Mouse (Mus musculus): ENCODE data around the gene Sdhb.

Sdhb gene

GRCm38 (mm10) chr4:140977886-140978692, 17.1 kb downstream of the Sdhb start:
- no peak for DNase-seq (ENCODE audit: low spot score)

DNA sequence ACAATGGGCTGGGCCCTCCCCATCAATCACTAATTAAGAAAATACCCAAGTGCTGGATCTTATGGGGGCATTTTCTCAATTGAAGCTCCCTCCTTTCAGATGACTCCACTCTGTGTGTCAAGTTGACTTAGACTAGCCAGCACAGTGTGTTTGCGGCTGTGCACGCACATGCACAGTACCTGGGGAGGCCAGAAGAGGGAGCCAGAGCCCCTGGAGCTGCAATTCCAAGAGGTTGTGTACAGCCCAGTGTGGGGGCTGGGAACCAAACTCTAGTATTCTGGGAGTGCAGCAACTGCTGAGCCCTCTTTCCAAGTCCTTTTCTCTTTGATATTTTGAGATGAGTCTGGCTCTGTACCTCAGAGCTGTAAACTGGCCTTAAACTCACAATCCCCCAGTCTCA, 20.6 kb downstream of the Sdhb start:
- DNase-seq (ENCODE audit: low spot score), result no peak

- no peak for DNase-seq (ENCODE audit: low spot score)
Observed at GRCm38 (mm10) chr4:140982808-140983207, 21.8 kb downstream of the Sdhb start.

- no peak for DNase-seq (ENCODE audit: low spot score)
Observed at GRCm38 (mm10) chr4:140983442-140983841, 22.4 kb downstream of the Sdhb start.

- no peak for DNase-seq (ENCODE audit: low spot score)
Observed at GRCm38 (mm10) chr4:140984544-140984943, 23.5 kb downstream of the Sdhb start.

- no peak for DNase-seq (ENCODE audit: low spot score)
Observed at GRCm38 (mm10) chr4:140986024-140986710, 25.2 kb downstream of the Sdhb start.

DNA sequence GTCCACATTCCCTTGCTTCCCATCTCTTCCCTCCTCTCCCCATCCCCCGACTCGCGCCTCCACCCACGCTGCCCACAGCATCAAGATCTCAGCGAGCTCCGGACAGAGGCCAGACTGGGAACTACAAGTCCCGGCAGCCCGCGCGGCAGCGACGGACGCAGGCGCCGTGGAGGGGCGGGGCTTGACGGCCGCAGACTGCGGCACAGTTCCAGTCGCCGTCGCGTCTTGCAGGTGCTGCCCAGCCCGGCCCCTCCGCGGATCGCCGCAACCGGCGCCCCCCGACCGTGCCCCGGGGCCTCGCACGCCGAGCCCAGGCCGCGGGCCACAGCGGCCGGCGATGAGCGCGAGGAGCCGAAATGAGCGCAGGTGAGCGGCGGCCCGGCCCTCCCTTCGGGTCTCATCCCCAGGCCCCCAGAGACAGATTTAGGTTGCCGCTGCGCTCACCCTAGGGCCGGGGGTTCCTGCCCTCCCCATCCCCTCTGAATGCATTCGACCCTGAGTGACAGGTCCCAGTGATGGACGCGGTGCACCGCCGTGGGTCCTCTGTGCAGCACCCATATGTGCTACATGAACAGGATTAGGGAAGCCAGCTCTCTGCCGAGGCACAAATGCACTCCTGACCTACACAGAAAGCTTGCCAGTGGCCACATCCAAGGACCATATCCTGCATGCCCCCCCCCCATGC, 25.9 kb downstream of the Sdhb start, which contains the start of gene Atp13a2:
TSS of gene Atp13a2 (plus strand) at position 163 of the 685 bp plus-strand sequence.
- peak; percentile 70 for DNase-seq (ENCODE audit: low spot score)

DNA sequence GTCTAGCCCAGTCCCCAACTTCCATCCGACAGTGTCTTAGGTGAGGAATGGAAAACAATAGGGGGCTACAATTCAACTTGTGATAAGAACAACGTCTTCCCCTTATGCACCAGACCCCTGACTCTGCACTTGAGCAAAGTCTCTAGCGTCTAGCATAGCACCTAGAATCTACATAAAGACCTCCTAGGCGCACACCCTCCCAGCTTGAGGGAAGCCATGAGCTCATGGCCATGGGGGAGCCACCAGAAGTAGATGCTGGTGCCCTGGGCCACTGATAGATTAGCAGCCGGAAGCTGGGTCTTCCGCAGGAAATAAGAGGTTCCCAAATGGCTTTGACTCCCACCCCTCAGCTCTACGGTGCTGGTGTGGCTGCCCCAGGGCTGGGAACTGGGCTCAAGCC, 26.5 kb downstream of the Sdhb start:
- no peak for DNase-seq (ENCODE audit: low spot score)

GRCm38 (mm10) chr4:140988706-140989290, 27.8 kb downstream of the Sdhb start:
- no peak for DNase-seq (ENCODE audit: low spot score)

GRCm38 (mm10) chr4:140989447-140989846, 28.4 kb downstream of the Sdhb start:
- no peak for DNase-seq (ENCODE audit: low spot score)

GRCm38 (mm10) chr4:140992215-140992614, 31.2 kb downstream of the Sdhb start:
- no peak for DNase-seq (ENCODE audit: low spot score)

GRCm38 (mm10) chr4:140993846-140994245, 32.8 kb downstream of the Sdhb start:
- no peak for DNase-seq (ENCODE audit: low spot score)

DNA sequence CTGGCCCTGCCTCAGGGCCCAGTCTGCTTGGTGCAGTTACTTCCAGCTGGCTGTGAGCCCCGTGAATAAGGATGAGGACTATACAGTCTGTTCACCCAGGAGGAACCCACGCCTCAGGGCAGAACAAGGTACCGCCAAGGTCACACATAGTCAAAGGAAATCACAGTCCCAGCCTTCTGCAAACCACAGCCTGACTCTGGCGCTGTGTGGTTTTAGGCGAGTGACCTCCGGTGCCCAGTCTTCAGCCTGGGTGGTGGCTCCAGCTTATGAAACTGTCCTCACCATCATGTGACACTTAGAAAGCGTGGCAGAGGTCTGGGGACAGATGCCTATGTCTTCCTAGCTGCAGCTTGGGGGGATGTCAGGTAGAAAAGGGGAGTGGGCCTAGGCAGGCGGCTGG, 34.8 kb downstream of the Sdhb start:
- no peak for DNase-seq (ENCODE audit: low spot score)

DNA sequence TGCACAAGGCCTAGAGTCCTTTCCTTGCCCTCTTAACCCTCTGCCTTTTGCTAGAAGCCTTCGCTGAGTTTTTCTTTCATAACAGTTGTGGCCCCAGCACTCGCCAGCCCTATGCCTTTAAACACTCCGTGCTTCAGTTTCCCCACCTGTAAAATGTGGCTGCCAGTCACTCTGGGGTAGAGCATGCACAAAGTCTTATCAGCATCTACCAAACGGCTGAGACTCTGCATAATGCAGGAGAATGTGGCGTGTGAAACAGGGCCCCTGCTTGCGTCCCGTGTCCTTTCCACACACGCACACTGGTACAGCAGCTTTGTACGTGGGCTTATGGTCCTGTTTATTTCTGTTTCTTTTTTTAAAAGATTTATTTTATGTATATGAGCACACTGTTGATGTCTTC, 35.8 kb downstream of the Sdhb start:
- no peak for DNase-seq (ENCODE audit: low spot score)

- DNase-seq (ENCODE audit: low spot score), result no peak
Observed at GRCm38 (mm10) chr4:141005983-141006382, 45.0 kb downstream of the Sdhb start.

DNA sequence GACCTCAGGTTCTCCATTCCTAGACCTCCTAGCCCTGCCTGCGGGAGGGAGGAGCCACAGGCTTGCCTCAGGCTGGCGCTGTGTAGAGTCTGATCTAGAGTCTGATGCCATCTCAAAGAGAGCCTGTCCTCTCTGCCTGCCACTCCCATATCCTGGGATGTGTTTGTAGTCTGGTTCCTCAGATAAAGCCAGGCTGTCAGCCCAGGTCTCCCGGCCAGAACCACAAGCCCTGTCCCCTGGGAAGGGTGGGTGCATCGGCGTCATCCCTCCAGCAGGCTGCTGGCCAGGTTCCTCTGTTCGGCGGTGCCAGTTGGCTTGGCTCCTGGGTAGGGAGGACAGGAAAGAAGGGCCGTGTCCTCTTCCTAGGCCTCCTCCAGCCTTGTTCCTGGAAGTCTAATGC, 47.0 kb downstream of the Sdhb start:
- no peak for DNase-seq (ENCODE audit: low spot score)

DNA sequence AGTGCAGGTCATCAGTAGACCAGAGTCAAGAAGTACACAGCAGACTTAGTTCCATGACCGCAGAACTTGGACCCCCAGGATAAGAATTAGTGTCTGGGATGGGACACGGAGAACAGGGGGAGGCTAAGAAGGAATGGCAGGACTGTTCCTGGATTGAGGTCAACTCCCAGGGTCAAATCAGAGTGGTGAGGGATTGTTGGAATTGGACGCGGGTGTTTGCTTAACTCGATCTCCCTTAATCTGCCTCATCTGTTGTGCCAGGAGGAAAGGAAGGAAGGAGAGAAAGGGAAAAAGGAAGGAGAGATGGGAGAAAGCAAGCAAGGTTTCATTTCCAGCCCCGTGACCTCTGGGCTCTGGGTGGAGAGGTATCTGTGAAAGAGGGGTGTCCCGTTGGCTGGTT, 49.1 kb downstream of the Sdhb start, which contains the start of gene Mfap2:
TSS of gene Mfap2 (plus strand) at position 301 of the 400 bp plus-strand sequence.
- no peak for DNase-seq (ENCODE audit: low spot score)

DNA sequence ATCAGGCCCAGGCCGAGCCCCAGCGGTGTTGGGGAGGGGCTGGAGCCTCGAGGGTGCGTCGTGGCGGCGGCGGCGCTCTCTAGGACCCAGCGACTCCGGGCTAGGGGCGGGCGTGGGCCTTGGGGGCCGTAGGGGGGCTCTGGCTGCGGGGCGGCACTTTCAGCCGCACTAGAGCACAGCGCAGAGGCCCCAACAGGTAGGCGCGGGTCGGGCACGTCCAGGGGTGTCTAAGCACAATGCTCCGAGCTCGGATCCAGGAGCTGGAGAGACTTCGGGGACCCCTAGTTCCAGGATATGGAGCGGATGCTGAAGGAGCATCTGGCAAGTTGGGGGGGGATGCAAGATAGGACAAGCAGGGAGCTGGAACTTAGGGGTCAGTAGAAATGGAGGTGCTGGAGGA, 49.5 kb downstream of the Sdhb start:
- no peak for DNase-seq (ENCODE audit: low spot score)

DNA sequence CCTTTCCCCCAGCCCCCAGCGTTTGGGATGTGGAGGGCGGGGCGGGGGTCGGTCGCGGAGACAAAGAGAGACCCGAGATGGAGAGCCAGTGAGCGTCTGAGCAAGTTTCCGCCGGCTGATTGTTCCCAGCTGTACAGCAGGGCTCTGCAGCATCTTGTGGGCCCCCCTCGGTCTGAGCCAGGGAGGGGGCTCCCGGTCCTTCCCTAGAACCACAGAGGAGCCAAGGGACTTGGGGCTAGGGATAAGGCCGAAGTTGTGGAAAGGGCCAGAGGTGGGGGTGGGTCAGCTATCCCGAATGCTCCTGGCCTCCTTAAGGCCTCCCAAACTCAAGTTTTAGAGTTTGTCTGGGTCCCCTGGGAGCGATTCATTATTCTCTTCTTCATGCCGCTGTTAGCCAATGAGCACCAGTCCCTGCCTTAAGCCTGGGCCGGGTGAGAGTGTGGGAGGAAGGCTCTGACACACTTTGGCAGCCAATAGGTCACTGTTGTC, 50.0 kb downstream of the Sdhb start:
- DNase-seq (ENCODE audit: low spot score), result no peak

- no peak for DNase-seq (ENCODE audit: low spot score)
Observed at GRCm38 (mm10) chr4:141011556-141012328, 50.7 kb downstream of the Sdhb start.

DNA sequence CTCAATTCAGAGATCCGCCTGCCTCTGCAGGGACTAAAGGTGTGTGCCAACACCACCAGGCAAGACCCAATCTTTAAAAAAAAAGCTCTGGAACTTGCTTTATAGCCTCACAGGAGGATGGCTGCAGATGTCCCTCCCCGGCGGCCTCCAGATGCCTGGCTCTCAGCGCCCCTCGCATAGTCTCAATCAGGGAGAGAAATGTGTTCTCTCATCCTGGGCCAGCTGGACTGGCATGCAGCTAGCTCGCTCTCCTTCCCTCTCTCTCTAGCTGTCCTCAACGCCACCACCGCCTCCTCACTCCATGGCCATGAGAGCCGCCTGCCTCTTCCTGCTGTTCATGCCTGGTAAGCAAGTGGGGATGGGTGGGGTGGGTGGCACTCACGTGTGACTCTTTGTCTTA, 51.6 kb downstream of the Sdhb start:
- DNase-seq (ENCODE audit: low spot score), result no peak

Measured in urinary bladder, postnatal 10 days (tissue).